Mouse (Mus musculus): ENCODE results near the gene Nfix. TPM values are rescaled to one million over a fixed set of nuclear protein-coding genes. Genes with fewer than 3 reads are reported as not detected.

The Nfix gene
- polyA plus RNA-seq, 1 experiment from 2014 or later = 145 TPM

DNA sequence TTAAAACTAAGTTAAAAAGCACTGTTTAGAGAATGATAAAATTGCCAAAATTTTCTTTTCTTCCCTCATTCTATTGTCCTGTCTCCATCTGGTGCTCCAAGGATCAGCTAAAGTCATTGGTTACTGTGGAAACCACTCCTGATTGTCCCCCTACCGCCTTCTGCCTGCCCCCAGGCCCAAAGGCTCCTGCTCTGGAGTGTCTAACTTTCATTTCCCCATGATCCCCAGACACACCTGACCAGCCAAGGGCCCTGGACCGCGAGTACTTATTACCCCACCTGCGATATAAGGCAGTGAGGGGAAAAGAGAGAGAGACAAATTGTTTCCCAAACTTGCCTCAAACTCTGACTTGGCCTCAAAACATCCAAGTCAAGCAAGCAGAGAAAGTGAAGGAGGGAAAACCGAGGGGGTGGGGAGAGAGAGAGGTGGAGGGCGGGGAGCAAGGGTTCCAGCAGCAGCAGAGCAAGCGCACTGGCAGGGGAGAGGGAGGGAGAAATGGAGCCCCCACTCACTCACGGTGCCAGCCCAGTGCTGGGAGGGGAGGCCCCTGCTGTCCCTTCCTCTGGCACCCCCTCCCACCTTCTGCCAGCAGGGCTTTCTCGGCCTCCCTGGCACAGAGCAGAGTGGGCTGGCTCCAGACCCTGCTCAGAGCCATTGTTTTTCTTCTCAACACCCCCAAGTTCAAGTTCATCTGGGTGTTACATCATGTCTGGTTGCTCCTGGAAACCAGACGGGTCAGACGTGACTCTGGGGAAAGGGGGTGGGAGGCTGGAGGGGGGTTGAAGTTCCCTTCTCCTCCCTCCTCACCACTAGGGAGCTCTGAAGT, 88.0 kb downstream of the Nfix start:
- Histone ChIP-seq H3K27me3 (peaks cover 27% of the 10 kb centered on the region), H3K9ac (peak overlapping the region; percentile 54; the same call in 1 of the 2 replicates), H3K4me1 (peaks cover 93% of the 10 kb centered on the region), H3K9me3 (replicated peaks) (no peaks in the 10 kb centered on the region), H3K4me3 (no peak overlapping the region), H3K4me2 (peak overlapping the region; percentile 10), H3K27ac (peak overlapping the region; percentile 98), H3K36me3 (ENCODE audit: poor library complexity, severe bottlenecking) (peaks cover 30% of the 10 kb centered on the region)
- peak; percentile 85 for ATAC-seq
- 4% methylated on average over 10 of the region's 11 CpGs for WGBS

DNA sequence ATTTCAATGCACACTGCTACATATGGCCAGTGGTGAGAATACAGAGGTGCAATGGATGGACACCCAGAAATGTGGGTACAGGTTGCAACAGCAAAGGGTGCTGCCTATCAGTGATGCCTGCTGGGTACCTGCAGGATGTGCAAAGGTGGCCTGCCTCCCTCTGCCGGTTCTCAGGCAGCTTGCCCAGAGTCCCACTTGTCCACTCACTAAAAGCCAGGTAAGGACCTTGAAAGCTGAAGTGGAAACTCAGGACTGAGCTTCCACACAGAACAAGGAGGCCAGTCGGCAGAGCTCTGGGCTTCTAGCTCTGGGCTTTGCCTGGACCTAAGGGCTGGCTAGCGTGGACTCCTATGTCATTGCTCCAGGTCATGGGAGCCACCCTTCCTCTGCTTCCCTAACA, 88.8 kb downstream of the Nfix start:
- peaks cover 30% of the 10 kb centered on the region for H3K27me3 ChIP-seq
- peaks cover 94% of the 10 kb centered on the region for H3K4me1 ChIP-seq
- 46% methylated on average over 3 of the region's 3 CpGs for WGBS
- peak overlapping the region; percentile 10 for H3K4me2 ChIP-seq
- peak overlapping the region; percentile 98 for H3K27ac ChIP-seq
- H3K36me3 ChIP-seq (ENCODE audit: poor library complexity, severe bottlenecking) = peaks cover 24% of the 10 kb centered on the region
- H3K4me3 ChIP-seq = no peak overlapping the region
- no peak for ATAC-seq
- peak overlapping the region; percentile 54; the same call in 1 of the 2 replicates for H3K9ac ChIP-seq
- no peaks in the 10 kb centered on the region for H3K9me3 ChIP-seq (replicated peaks)

DNA sequence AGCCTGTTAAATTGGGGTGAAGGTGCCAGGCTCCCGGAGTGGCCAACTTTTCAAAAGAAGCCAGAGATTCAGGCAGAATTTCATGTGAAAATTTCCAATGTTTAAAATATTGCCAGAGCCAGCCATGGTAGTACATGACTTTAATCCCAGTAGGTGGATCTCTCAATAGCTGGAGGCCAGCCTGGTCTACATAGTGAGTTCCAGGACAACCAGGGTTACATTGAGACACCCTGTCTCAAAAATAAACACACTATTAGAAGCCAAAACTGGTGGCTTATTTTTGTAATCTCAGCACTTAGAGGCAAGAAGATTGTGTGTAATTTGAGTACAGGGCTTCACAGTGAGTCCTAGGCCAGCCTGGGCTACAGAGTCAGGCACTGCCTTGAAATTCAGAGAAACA, 90.2 kb downstream of the Nfix start:
- WGBS = 88% methylated on average over 1 of the region's 1 CpGs

DNA sequence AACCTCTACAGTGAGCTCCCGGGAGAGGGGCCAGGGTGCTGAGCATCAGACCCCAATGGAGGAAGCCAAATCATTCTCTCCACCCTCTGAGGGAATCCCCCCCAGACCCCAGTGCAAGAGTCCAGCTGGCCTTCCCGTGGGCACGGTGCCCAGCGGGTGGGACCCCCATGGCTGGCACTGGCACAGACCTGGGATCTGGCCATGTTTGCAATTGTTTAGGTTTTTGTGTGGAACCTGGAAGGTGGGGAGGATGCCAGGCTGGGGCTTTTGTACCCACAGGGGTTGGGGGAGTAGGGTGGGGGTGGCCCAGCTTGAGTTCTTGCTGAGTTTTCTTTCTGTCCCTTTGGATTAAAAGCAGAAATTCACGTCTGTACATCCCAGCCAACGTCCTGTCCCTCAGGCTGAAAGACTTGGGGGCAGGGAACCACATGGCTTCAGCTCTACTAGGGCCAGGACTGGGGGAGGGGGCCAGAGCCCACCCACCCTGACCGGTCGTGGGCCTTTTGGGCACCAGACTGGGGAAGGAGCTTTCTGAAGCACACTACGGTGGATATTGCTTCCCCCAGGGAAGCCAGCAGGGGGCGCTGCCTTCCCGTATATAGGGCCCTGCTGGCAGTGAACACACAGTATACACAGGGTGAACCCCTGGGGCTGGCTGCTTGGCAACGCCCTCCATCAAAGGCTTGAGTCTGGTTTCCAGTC, 91.2 kb downstream of the Nfix start:
- H3K4me3 ChIP-seq = no peak overlapping the region
- H3K36me3 ChIP-seq (ENCODE audit: poor library complexity, severe bottlenecking) = peaks cover 14% of the 10 kb centered on the region
- peaks cover 93% of the 10 kb centered on the region for H3K4me1 ChIP-seq
- WGBS = 6% methylated on average over 12 of the region's 12 CpGs
- H3K4me2 ChIP-seq = peak overlapping the region; percentile 3; the same call in 1 of the 2 replicates
- peak overlapping the region; percentile 98 for H3K27ac ChIP-seq
- H3K27me3 ChIP-seq = peaks cover 44% of the 10 kb centered on the region
- H3K9me3 ChIP-seq (replicated peaks) = no peaks in the 10 kb centered on the region
- ATAC-seq = peak; percentile 76
- H3K9ac ChIP-seq = peak overlapping the region; percentile 0; the same call in 1 of the 2 replicates

More for the DNA sequence above, 90.2 kb downstream of the Nfix start:
- ATAC-seq = no peak
- Histone ChIP-seq H3K9me3 (replicated peaks) (no peaks in the 10 kb centered on the region), H3K4me1 (peaks cover 95% of the 10 kb centered on the region), H3K27ac (peak overlapping the region; percentile 98), H3K9ac (peak overlapping the region; percentile 52), H3K4me3 (no peak overlapping the region), H3K27me3 (peaks cover 38% of the 10 kb centered on the region), H3K36me3 (ENCODE audit: poor library complexity, severe bottlenecking) (peaks cover 18% of the 10 kb centered on the region), H3K4me2 (0 out of 2 replicates have a peak overlapping the region, but pooled peaks have one; percentile 3)

DNA sequence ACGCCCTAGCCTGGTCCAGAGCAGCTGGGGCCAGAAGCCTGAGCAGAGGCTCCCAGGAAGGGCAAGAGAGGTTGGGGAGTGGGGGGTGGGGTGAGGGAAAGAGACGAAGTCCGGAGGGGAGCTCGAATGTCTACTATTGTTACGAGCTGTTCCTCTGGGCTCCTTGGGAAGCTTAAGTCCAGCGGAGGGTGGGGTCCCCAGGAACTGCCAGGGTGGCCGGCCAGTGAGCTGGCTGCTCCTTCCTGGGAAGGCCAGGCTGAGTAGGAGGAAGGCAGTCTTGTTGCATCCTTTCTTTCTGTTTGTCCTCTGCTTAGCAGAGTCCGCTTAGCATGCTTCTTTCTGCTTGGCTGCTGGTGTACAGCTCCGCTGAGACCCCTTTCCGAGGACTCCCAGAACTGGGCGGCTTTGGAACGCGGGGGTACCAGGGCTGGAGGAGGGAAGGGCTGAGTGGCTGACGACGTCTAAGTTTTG, 92.0 kb downstream of the Nfix start:
- peak overlapping the region; percentile 35 for H3K4me3 ChIP-seq
- peak overlapping the region; percentile 56 for H3K4me2 ChIP-seq
- peak overlapping the region; percentile 72 for H3K9ac ChIP-seq
- peaks cover 90% of the 10 kb centered on the region for H3K4me1 ChIP-seq
- WGBS = 5% methylated on average over 15 of the region's 15 CpGs
- H3K27ac ChIP-seq = peak overlapping the region; percentile 98
- H3K9me3 ChIP-seq (replicated peaks) = no peaks in the 10 kb centered on the region
- H3K27me3 ChIP-seq = peaks cover 52% of the 10 kb centered on the region
- peaks cover 15% of the 10 kb centered on the region; the same call in 1 of the 2 replicates for H3K36me3 ChIP-seq (ENCODE audit: poor library complexity, severe bottlenecking)
- ATAC-seq = no peak

DNA sequence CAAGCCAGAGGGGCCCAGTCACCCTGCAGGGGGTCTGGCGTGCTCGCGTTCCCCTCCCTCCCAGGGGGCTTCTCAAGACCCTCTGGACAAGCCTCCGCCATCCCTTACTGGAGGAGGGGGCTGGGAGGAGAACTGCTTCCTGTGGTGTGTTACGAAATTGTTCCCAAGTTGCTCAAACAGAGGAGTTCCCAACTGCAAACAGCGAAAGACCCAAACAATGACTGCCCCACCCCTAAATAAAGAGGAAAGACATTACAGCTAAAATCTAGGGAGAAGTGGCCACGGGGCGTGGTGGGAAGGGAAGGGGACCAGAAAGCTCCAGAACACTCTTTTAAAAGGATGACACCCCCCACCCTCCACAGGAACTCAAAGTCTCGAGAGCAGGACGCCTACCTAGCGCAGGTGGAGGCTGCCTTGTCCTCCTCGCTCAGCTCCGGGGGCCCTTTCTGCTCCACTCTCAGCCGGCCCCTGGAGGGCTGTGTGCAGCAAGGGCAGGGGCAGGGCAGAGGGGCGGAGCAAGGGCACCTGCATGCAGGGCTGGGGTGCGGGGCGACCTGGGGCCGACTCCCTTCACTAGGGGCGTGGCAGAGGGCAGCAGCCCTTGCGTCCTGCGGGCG, 92.8 kb downstream of the Nfix start:
- WGBS = 11% methylated on average over 22 of the region's 22 CpGs
- peak overlapping the region; percentile 35 for H3K4me3 ChIP-seq
- peaks cover 60% of the 10 kb centered on the region for H3K27me3 ChIP-seq

DNA sequence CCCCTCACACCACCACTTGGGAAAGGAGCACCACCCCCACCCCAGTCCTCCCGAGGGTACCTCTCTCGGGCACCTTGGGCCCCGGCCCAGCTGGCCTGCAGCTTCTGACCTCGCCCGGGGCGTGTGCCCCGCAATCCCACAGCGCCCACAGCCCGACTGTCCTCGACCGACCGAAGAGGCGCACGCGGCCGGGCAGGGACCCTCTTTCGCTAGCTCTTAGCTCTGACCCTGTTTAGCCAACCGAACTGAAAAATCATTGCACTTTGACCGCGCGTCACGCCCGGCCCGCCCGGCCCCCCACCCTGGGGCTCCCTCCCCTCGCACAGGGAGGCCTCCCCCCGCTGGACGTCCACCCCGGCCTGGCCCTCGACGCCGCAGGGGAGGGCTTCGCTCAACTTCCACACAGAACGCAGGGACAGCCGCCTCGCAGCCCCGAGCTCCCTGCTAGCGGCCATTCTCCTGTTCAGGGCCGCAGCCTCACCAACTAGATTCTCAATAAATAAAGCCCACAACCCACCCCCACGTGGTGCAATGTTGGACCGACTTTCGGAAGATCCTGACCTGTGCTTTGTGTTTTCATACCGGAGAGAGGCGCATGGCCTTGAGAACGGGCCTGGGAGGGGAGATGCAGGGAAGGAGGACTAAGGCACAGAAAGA, 93.4 kb downstream of the Nfix start:
- Histone ChIP-seq H3K4me2 (peak overlapping the region; percentile 56), H3K9ac (peak overlapping the region; percentile 72), H3K9me3 (replicated peaks) (no peaks in the 10 kb centered on the region), H3K27me3 (peaks cover 66% of the 10 kb centered on the region), H3K27ac (peak overlapping the region; percentile 98), H3K4me3 (peak overlapping the region; percentile 35), H3K4me1 (peaks cover 85% of the 10 kb centered on the region), H3K36me3 (ENCODE audit: poor library complexity, severe bottlenecking) (peaks cover 15% of the 10 kb centered on the region; the same call in 1 of the 2 replicates)
- no peak for ATAC-seq
- 4% methylated on average over 43 of the region's 45 CpGs for WGBS

More for the DNA sequence above, 92.8 kb downstream of the Nfix start:
- H3K27ac ChIP-seq = peak overlapping the region; percentile 98
- peak overlapping the region; percentile 72 for H3K9ac ChIP-seq
- peaks cover 15% of the 10 kb centered on the region; the same call in 1 of the 2 replicates for H3K36me3 ChIP-seq (ENCODE audit: poor library complexity, severe bottlenecking)
- no peaks in the 10 kb centered on the region for H3K9me3 ChIP-seq (replicated peaks)
- peak overlapping the region; percentile 56 for H3K4me2 ChIP-seq
- peaks cover 85% of the 10 kb centered on the region for H3K4me1 ChIP-seq
- ATAC-seq = no peak

DNA sequence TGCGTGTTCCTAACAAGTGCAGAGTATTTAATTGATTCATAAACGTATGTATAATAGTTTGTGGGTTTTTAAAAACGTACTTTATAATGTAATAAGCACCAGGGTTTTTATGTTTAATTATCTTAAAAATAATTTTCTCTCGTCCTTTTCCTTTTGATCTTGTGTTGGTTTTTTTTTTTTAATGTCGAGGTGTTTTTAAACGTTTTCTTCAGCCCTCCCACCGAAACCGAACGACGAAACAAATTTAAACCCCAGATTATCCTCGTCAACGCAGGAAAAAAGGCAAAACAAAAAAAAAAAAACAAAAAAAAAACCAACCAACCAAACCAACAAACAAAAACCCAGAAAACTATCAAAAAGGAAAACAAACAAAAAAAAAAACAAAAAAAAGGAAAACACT, 94.2 kb downstream of the Nfix start:
- Histone ChIP-seq H3K27ac (peak overlapping the region; percentile 98), H3K9me3 (replicated peaks) (no peaks in the 10 kb centered on the region), H3K36me3 (ENCODE audit: poor library complexity, severe bottlenecking) (peaks cover 15% of the 10 kb centered on the region; the same call in 1 of the 2 replicates), H3K27me3 (peaks cover 74% of the 10 kb centered on the region), H3K4me1 (peaks cover 82% of the 10 kb centered on the region), H3K4me2 (peak overlapping the region; percentile 56), H3K4me3 (peak overlapping the region; percentile 37), H3K9ac (peak overlapping the region; percentile 72)
- whole genome bisulfite sequencing = 3% methylated on average over 12 of the region's 12 CpGs
- no peak for ATAC-seq

DNA sequence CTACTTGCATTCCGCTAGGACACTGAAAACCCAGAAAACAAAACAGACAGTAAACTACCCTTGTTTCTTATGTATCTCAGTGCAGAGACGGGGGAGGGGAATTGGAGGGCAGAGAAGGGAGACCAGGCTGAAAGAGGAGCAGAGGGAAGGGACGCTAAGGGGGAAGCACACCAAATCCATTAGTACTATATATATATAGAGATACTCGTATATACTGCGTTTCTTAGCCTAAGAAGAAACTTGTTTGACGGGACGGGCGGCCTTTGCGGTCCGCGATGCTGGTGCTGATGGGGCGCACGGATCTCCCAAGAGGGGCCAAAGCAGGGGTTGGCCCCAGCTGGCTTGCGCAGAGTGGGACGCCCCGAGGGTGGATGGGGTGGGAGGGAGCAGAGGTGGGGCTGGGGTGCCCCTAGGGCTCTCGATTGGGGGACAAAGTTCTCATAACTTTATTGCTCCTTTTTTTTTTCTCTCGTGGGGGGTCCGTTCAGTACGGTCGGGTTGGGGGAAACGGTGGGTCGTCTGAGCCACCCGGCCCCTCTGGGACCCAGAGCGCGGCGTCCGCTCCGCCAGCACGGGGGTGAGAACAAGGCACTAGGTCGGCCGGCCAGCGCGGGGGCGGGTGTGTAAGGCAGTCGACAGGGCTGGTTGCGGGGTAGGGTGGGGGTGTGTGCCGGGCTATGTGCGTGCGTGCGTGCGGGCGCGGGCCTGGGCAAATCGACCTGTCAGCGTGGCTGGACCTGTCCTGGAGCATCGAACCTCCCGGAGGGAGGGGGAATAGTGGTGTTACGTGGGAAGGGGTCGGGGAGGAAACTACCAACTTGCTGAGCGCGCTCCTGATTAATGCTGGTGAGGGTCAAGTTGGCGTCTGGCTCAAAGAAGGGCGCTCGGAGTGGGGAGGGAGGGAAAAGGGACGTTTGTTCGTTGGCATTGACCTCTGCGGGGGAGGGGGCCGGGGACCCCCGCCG, 95.0 kb downstream of the Nfix start:
- no peak for ATAC-seq
- Histone ChIP-seq H3K4me2 (peak overlapping the region; percentile 56), H3K4me1 (peaks cover 74% of the 10 kb centered on the region), H3K9ac (peak overlapping the region; percentile 70), H3K9me3 (replicated peaks) (no peaks in the 10 kb centered on the region), H3K27me3 (peaks cover 75% of the 10 kb centered on the region), H3K27ac (peak overlapping the region; percentile 88), H3K36me3 (ENCODE audit: poor library complexity, severe bottlenecking) (peaks cover 15% of the 10 kb centered on the region; the same call in 1 of the 2 replicates), H3K4me3 (peak overlapping the region; percentile 37)
- WGBS = 2% methylated on average over 61 of the region's 61 CpGs

DNA sequence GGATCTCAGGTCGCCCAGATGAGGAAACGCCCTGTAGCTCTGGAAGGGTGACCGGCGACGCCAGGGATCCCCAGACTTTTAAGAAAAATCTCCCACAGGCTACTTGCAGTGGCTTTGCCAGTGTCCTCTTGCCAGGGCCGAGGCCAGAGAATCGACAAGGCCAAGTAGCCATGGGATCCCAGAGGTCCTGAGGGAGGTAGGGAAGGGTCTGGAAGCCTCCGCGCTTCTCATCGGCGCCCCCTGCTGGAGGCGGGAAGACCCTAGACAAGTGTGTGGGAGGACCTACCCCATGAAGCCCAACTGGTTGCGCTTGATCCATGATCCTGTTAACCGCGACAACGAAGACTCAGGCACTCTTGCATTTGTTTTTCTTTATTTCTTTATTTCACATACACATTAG, 95.8 kb downstream of the Nfix start:
- Histone ChIP-seq H3K36me3 (ENCODE audit: poor library complexity, severe bottlenecking) (peaks cover 18% of the 10 kb centered on the region), H3K9me3 (replicated peaks) (no peaks in the 10 kb centered on the region), H3K4me1 (peaks cover 66% of the 10 kb centered on the region), H3K4me2 (peak overlapping the region; percentile 56), H3K27me3 (peaks cover 75% of the 10 kb centered on the region), H3K9ac (peak overlapping the region; percentile 70), H3K4me3 (peak overlapping the region; percentile 15), H3K27ac (peak overlapping the region; percentile 88)
- peak; percentile 46; the same call in 1 of the 2 replicates for ATAC-seq
- WGBS = 1% methylated on average over 16 of the region's 16 CpGs
